Mouse (Mus musculus): Measurements from ENCODE around the gene Ndufb7. TPM values are rescaled to one million over a fixed set of nuclear protein-coding genes. Genes with fewer than 3 reads are reported as not detected.

Gene Ndufb7
- polyA plus RNA-seq, 1 experiment from 2014 or later, result 449 TPM

DNA sequence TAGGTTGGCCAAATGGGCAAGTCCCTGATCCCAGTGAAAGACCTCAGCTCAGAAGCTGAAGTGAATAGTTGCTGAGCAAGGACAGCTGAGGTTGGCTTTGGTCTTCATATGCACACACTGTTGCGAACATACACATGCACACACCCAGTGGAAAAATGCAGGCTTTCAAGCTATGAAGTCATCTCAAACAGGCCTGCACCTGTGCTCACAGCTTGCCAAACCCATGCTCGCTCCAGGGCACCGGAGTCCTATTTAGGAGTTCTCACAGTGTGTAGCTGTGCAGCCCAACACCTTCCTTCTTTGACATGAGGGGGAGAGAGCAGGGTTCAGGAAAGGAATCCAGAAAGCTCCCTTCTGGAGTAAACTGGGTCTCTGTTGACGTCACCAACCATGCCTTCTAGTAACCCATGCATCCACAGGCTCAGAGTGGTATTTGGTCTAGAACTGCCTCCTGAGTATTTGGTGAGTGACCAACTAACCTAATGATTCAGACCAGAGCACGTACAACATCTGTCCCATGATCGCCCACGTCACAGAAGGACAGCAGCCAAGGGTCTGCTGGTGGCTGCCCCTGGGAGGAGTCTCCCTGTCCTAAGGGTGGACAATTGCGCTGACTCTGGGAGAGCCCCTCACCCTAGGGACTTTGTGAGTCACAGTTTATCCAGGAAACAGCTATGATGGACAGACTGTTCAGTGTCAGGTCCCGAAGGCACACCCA is 53.3 kb downstream of the Ndufb7 start:
- Histone ChIP-seq H3K4me2 (ENCODE audit: low read length) (no peak overlapping the region), H3K9ac (ENCODE audit: low read length) (no peak overlapping the region), H3K27me3 (replicated peaks; ENCODE audit: control insufficient read depth, insufficient read depth, low read length) (no peaks in the 10 kb centered on the region), H3K27ac (ENCODE audit: low read depth, low read length) (no peak overlapping the region), H3K9me3 (replicated peaks; ENCODE audit: control insufficient read depth, low read length) (no peaks in the 10 kb centered on the region), H3K4me1 (ENCODE audit: control insufficient read depth, insufficient read depth, low read length) (no peaks in the 10 kb centered on the region), H3K4me3 (ENCODE audit: low read depth, low read length) (no peak overlapping the region), H3K36me3 (ENCODE audit: control insufficient read depth, insufficient read depth, low read length) (no peaks in the 10 kb centered on the region)
- no peak for ATAC-seq
- no peak for DNase-seq (ENCODE audit: low spot score)
- WGBS, result 88% methylated on average over 9 of the region's 9 CpGs

Other genes starting within 250 kb of the Ndufb7 start
- 24.9 and 29.6 TPM in 2 replicates for gene Elmod2, start 234.2 kb upstream of the Ndufb7 start, polyA plus RNA-seq (2014; fragmentation: Nextera tagmentation; extraction: Ambion mirVana)
- gene Mgat4d, start 218.2 kb upstream of the Ndufb7 start, polyA plus RNA-seq (2014; fragmentation: Nextera tagmentation; extraction: Ambion mirVana), result not detected in 2 replicates
- gene Clgn, start 176.8 kb upstream of the Ndufb7 start, polyA plus RNA-seq (2014; fragmentation: Nextera tagmentation; extraction: Ambion mirVana), result 5.0 and 5.1 TPM in 2 replicates
- gene Scoc, start 108.3 kb upstream of the Ndufb7 start, polyA plus RNA-seq (2014; fragmentation: Nextera tagmentation; extraction: Ambion mirVana), result 232 and 263 TPM in 2 replicates
- not detected in 2 replicates for gene Olfr370, start 30.9 kb upstream of the Ndufb7 start, polyA plus RNA-seq (2014; fragmentation: Nextera tagmentation; extraction: Ambion mirVana)
- 806 and 815 TPM in 2 replicates for gene Tecr, start 41.3 kb downstream of the Ndufb7 start, polyA plus RNA-seq (2014; fragmentation: Nextera tagmentation; extraction: Ambion mirVana)
- gene Dnajb1, start 41.5 kb downstream of the Ndufb7 start, polyA plus RNA-seq (2014; fragmentation: Nextera tagmentation; extraction: Ambion mirVana), result 30.1 and 43.0 TPM in 2 replicates
- gene Gipc1, start 86.0 kb downstream of the Ndufb7 start, polyA plus RNA-seq (2014; fragmentation: Nextera tagmentation; extraction: Ambion mirVana), result 108 and 122 TPM in 2 replicates
- gene Ptger1, start 100.0 kb downstream of the Ndufb7 start, polyA plus RNA-seq (2014; fragmentation: Nextera tagmentation; extraction: Ambion mirVana), result 0.27 and 0.63 TPM in 2 replicates
- gene Pkn1, start 132.5 kb downstream of the Ndufb7 start, polyA plus RNA-seq (2014; fragmentation: Nextera tagmentation; extraction: Ambion mirVana), result 20.9 and 21.9 TPM in 2 replicates
- 120 and 133 TPM in 2 replicates for gene Ddx39, start 148.5 kb downstream of the Ndufb7 start, polyA plus RNA-seq (2014; fragmentation: Nextera tagmentation; extraction: Ambion mirVana)
- gene Adgre5, start 174.7 kb downstream of the Ndufb7 start, polyA plus RNA-seq (2014; fragmentation: Nextera tagmentation; extraction: Ambion mirVana), result 9.3 and 12.4 TPM in 2 replicates

Data from forebrain, embryonic 14.5 days (tissue).